Mouse (Mus musculus) kidney, adult 2 months (tissue): ENCODE measurements at regions not wholly inside any gene's neighbourhood (a gene's known extent, or its start where the extent isn't known, plus 50 kb on each side); places are given as distances from the start of the nearest gene placed in this dataset.

Experiments used
- CTCF ChIP-seq: fragments of 200-500 bp; conservative IDR thresholded peaks from 2 replicates; pipeline ENCODE4 v1.5.1; 2011; ENCODE audit warnings: low read depth, mild to moderate bottlenecking, control low read depth, low read length, moderate library complexity, mixed read lengths; ENCODE audit not compliant: insufficient read depth, insufficient read length
- POLR2A ChIP-seq: fragments of 200-500 bp; IDR thresholded peaks from one replicate; pipeline ENCODE4 v1.6.1; 2011; ENCODE audit warnings: low read depth, low read length, control low read depth

DNA sequence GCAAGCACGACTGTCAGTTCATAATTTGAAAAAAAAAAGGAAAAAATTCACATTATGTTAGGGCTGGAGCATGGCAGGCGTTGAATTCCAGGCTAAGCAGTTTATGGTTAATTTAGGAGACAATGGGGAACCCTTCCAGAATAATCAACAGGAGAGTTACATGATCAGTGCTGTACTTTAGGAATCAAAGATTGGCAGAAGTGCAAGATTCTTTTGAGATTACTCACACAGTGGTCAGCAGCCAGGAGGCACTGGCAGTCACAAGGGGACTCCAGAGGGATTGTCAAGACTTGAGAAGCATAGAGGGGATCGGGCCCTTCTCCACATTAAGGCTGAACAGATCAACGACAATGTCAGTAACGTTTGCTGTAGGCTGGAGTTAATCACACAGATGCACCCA is 142.8 kb downstream of the Sox3 start:
- TF ChIP-seq CTCF (no peak), POLR2A (no peak)
